Mouse (Mus musculus) small intestine, adult 2 months (tissue): ENCODE results near the gene Rbm28. TPM values are rescaled to one million over a fixed set of nuclear protein-coding genes. Genes with fewer than 3 reads are reported as not detected.

Experiments
- H3K27ac ChIP-seq: fragments of 200-500 bp; 2 replicates; pipeline ENCODE4 v1.5.1; 2012; ENCODE audit warnings: low read depth, low read length, control low read depth, inconsistent platforms; ENCODE audit not compliant: insufficient read depth
- H3K27me3 ChIP-seq: fragments of 200-500 bp; 2 replicates; pipeline ENCODE4 v1.6.1; 2012; ENCODE audit warnings: mild to moderate bottlenecking, moderate library complexity, low read length, inconsistent platforms; ENCODE audit not compliant: control insufficient read depth, insufficient read depth
- H3K36me3 ChIP-seq: fragments of 200-500 bp; 2 replicates; pipeline ENCODE4 v1.6.1; 2012; ENCODE audit warnings: mild to moderate bottlenecking, low read length, control low read depth, inconsistent platforms; ENCODE audit not compliant: control insufficient read depth, insufficient read depth
- H3K4me1 ChIP-seq: fragments of 200-500 bp; 2 replicates; pipeline ENCODE4 v1.6.1; 2012; ENCODE audit warnings: low read length, inconsistent platforms, mixed read lengths; ENCODE audit not compliant: control insufficient read depth, insufficient read depth, insufficient read length
- H3K4me3 ChIP-seq: fragments of 200-500 bp; 2 replicates; pipeline ENCODE4 v1.5.1; 2012; ENCODE audit warnings: low read depth, mild to moderate bottlenecking, control low read depth, inconsistent platforms, low read length, moderate library complexity
- CTCF ChIP-seq: fragments of 200-500 bp; IDR thresholded peaks from 2 replicates; pipeline ENCODE4 v1.5.1; 2012; ENCODE audit warnings: low read depth, mild to moderate bottlenecking, control low read depth, inconsistent platforms, low read length, moderate library complexity, mixed read lengths; ENCODE audit not compliant: insufficient replicate concordance, insufficient read length; ENCODE audit errors: extremely low read depth
- POLR2A ChIP-seq: fragments of 200-500 bp; IDR thresholded peaks from 2 replicates; pipeline ENCODE4 v1.6.1; 2012; ENCODE audit warnings: low read depth, mild to moderate bottlenecking, control low read depth, inconsistent platforms, low read length, moderate library complexity
- WGBS: fragments of 180-500 bp; shearing (Covaris S2); methylation state at CpG from one replicate; pipeline ENCODE4 v1.1.7; 2018; 5-methylcytosine and 5-hydroxymethylcytosine counted together
- polyA plus RNA-seq: library from polyadenylated mRNA; depleted of rRNA; stranded (reverse); fragments of >200 nt; gene quantifications from 2 replicates; pipeline ENCODE4 v1.2.3, GENCODE M21; 2012

Gene Rbm28
- polyA plus RNA-seq, 1 experiment, result 1.2 TPM

GRCm38 (mm10) chr6:29160786-29161185 lies 4.0 kb downstream of the Rbm28 start:
- H3K4me3 ChIP-seq, result no peak overlapping the region
- H3K27ac ChIP-seq, result no peak overlapping the region
- TF ChIP-seq POLR2A (no peak), CTCF (no peak)
- no peaks in the 10 kb centered on the region for H3K4me1 ChIP-seq
- no peaks in the 10 kb centered on the region for H3K27me3 ChIP-seq
- peaks cover 31% of the 10 kb centered on the region for H3K36me3 ChIP-seq
- 87% methylated on average over 2 of the region's 2 CpGs for WGBS

- no peaks in the 10 kb centered on the region for H3K4me1 ChIP-seq
- no peak for TF ChIP-seq POLR2A
- TF ChIP-seq CTCF, result no peak
- peaks cover 61% of the 10 kb centered on the region for H3K36me3 ChIP-seq
- WGBS, result 90% methylated on average over 5 of the region's 5 CpGs
- no peak overlapping the region for H3K4me3 ChIP-seq
- no peaks in the 10 kb centered on the region for H3K27me3 ChIP-seq
- no peak overlapping the region for H3K27ac ChIP-seq
Measured at GRCm38 (mm10) chr6:29156326-29156725, 8.5 kb downstream of the Rbm28 start.

- Histone ChIP-seq H3K27me3 (no peaks in the 10 kb centered on the region), H3K27ac (no peak overlapping the region), H3K4me3 (no peak overlapping the region), H3K36me3 (peaks cover 27% of the 10 kb centered on the region), H3K4me1 (no peaks in the 10 kb centered on the region)
- WGBS, result 85% methylated on average over 1 of the region's 1 CpGs
- TF ChIP-seq POLR2A, result no peak
Measured at GRCm38 (mm10) chr6:29150001-29150400, 14.8 kb downstream of the Rbm28 start.

GRCm38 (mm10) chr6:29147407-29148010 lies 17.3 kb downstream of the Rbm28 start:
- Histone ChIP-seq H3K27ac (no peak overlapping the region), H3K36me3 (peaks cover 12% of the 10 kb centered on the region; the same call in 1 of the 2 replicates), H3K4me3 (no peak overlapping the region), H3K4me1 (no peaks in the 10 kb centered on the region), H3K27me3 (no peaks in the 10 kb centered on the region)
- 84% methylated on average over 5 of the region's 5 CpGs for WGBS
- TF ChIP-seq POLR2A (no peak), CTCF (no peak)

GRCm38 (mm10) chr6:29146641-29147040 lies 18.2 kb downstream of the Rbm28 start:
- Histone ChIP-seq H3K4me1 (no peaks in the 10 kb centered on the region), H3K36me3 (peaks cover 7% of the 10 kb centered on the region; the same call in 1 of the 2 replicates), H3K27me3 (no peaks in the 10 kb centered on the region), H3K4me3 (no peak overlapping the region), H3K27ac (no peak overlapping the region)
- 63% methylated on average over 7 of the region's 7 CpGs for WGBS
- TF ChIP-seq CTCF, result no peak
- TF ChIP-seq POLR2A, result no peak

- whole genome bisulfite sequencing, result 70% methylated on average over 12 of the region's 12 CpGs
- Histone ChIP-seq H3K4me3 (no peak overlapping the region), H3K4me1 (no peaks in the 10 kb centered on the region), H3K27me3 (no peaks in the 10 kb centered on the region), H3K36me3 (peaks cover 5% of the 10 kb centered on the region), H3K27ac (no peak overlapping the region)
- TF ChIP-seq CTCF, result no peak
- no peak for TF ChIP-seq POLR2A
Measured at GRCm38 (mm10) chr6:29145456-29146307, 19.1 kb downstream of the Rbm28 start.

GRCm38 (mm10) chr6:29144971-29145370 lies 19.8 kb downstream of the Rbm28 start:
- H3K27me3 ChIP-seq, result no peaks in the 10 kb centered on the region
- no peak overlapping the region for H3K27ac ChIP-seq
- no peaks in the 10 kb centered on the region for H3K4me1 ChIP-seq
- no peak overlapping the region for H3K4me3 ChIP-seq
- H3K36me3 ChIP-seq, result peaks cover 6% of the 10 kb centered on the region
- no peak for TF ChIP-seq POLR2A
- no peak for TF ChIP-seq CTCF
- 91% methylated on average over 3 of the region's 3 CpGs for WGBS
